Mouse (Mus musculus) erythroid progenitor cell, adult 5-6 weeks (primary cell): ENCODE results near the gene Btg2. TPM values are rescaled to one million over a fixed set of nuclear protein-coding genes. Genes with fewer than 3 reads are reported as not detected.
A peak's percentile ranks its signal among the peaks of the same experiment; 100 is the strongest.

Source experiments
- ATAC-seq: replicated peaks from 2 replicates; pipeline ENCODE4 v1.8.0; 2016; ENCODE audit warnings: moderate number of reproducible peaks, mild to moderate bottlenecking, moderate TSS enrichment, inconsistent platforms; ENCODE audit not compliant: poor library complexity, low FRiP score, severe bottlenecking
- total RNA-seq, 2 experiments: library from RNA; stranded (forward) in 1 of 2; stranded (reverse) in 1 of 2; fragments of 150-400 nt in 1 of 2; fragments of 186-747, 209-891 nt in 1 of 2; gene quantifications; 2 replicates each; pipeline versions ENCODE4 v1.2.3 to v1.2.4; 2015 to 2017; ENCODE audit warnings: low replicate concordance in 2 of 2

The Btg2 gene
- total RNA-seq, 2 experiments from 2014 or later: 184 to 261 TPM

DNA sequence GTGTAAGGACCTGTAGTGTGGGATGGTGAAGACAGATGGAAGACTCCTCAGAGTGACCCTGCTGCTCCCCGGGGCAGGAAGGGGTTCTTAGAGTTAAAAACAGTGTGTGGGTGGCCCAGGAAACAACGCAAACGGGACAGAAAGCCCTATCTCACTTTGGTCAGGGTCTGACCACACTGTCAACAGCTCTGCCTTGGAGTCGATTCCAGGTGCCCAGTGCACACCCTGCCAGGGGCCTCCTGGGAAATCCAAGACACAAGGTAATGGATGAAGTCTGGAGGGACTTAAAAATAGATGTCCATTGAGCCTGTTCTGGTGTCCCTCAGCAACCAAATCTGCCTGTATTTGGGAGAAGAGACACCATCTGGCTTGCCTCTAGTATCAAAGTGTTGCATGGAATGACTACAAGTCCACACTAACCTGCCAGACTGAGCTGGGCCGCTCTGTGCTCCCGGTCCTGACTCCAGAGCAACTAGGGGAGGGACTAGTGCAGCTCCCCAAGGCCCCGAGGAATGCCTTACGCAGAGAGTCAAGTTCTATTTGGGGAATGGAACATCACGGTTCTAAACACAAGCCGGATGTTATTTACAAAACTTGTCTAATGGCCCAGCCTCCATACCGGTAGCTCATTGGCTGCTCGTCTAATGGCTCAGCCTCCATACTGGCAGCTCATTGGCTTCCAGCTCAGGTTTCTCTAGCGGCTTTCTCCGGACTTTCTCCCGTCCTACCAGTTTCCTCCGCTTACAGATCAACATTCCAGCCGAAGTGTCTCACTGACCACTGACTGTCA, 20.0 kb upstream of the Btg2 start:
- ATAC-seq: peak; percentile 88

DNA sequence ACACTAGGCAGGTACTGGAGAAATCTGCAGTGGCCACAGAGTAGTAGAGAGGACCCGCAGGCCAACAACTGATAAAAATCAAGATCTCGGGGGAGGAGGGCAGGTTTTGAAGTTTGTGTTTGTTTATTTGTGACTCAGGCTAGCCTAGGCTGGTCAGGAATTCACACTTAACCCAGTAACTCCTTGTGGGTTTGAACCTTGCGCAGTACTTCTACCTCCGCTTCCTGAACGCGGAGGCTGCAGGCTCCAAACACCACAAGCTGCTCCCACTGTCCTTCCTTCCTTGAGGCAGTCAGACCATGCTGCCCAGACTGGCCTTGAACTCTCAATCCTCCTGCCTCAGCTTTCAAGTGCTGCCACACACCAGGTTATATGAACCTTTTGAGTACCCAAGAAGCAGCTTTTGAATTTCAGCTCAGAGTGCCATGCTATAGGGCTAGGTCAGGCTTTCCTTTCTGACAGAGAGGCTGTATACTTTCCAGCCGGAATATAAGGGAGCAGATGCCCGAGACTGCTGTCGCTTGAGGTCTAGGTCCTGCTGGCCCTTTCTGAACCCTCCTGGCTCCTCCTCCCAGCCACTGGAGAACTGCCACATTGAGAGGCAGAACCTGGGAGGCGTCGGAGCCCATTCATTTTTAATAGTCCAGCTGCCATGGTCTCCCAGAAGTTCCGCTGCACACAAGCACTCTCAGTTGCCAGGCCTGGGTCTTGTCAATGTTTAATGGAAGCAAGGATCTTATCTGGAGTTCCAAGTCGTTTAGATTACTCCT, 19.2 kb upstream of the Btg2 start:
- ATAC-seq: peak; percentile 8; the same call in 1 of the 2 replicates

- ATAC-seq: no peak
Observed at GRCm38 (mm10) chr1:134097080-134097855, 18.3 kb upstream of the Btg2 start.

- no peak for ATAC-seq
Observed at GRCm38 (mm10) chr1:134096264-134096934, 17.5 kb upstream of the Btg2 start.

- ATAC-seq: no peak
Observed at GRCm38 (mm10) chr1:134095721-134096120, 16.8 kb upstream of the Btg2 start.

- no peak for ATAC-seq
Observed at GRCm38 (mm10) chr1:134095033-134095612, 16.2 kb upstream of the Btg2 start.

DNA sequence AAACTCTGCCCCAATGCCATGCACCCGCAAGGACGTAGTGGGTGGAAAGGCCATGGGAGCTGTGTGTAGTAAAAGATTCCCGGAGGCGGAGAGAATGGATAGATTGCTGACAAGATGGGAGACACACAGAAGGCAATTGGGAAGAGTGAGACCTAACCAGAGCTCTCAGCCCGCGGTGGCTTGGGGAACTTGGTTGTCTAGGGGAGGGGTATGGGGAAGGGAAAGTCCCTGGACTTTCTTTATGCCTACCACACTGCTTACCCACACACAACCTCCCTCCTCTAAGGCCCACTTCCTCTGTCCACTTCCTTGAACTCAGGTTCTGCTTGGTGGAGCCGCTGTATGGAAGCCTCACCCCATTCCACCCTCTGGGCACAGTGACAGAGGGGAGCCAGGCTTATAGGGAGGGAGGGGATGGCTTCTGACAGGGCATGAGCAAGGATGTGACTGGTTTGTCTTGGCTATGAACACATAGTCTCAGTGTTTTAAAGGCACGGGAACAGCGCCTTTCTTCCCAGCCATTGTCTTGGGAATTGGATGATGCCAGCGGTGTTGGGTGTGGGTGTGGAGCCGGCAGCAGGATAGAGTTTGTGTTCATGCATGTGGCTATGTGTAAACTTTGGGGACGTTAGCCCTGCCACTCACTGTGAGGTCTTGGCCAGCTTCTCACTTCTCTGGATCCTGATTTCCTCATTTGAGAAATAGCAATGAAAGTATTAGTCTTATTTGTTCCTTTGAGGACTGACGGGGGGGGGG, 15.0 kb upstream of the Btg2 start:
- no peak for ATAC-seq

DNA sequence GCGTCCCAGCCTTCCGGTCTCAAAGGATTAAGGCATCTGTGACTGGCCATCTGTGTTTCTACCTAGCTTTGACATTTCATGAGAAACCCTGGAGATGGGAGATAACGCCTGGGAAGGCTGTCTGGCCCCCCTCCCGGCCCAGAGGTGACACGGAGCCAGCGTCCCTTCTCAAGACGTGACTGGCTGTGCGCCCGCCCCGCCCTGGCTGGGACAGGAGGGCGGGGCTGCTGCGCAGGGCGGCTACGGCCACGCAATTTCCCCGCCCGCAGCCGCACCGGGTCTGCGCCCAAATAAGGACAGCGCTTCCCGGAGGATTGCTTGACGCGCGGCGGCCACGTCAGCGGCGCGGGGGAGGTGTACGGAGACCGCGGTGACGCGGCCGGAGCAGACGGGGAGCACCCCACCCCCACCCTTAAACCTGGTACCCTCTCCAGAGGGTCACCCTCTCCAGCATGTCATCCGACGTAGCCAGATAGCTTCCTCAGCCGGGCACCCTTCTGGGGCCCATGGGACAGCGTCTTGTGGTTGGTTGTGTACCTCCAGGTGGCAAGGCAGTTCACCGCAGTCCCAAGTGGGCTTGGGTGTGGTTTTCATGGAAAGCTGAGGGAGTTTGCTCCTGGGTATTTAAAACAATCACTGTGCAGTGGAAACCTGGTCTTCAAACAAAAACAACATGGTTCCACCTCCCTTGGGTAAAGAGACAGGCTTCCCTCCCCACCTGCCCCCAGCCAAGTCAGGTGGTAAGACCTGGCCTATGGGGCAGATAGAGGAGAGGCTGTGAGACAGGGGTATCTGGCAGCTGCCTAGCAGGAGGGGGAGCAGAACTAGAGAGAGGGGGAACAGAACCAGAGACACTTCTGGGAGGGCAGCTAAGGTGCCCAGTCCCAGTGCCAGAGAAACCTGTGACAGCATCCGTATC, 14.2 kb upstream of the Btg2 start:
- peak; percentile 86 for ATAC-seq

DNA sequence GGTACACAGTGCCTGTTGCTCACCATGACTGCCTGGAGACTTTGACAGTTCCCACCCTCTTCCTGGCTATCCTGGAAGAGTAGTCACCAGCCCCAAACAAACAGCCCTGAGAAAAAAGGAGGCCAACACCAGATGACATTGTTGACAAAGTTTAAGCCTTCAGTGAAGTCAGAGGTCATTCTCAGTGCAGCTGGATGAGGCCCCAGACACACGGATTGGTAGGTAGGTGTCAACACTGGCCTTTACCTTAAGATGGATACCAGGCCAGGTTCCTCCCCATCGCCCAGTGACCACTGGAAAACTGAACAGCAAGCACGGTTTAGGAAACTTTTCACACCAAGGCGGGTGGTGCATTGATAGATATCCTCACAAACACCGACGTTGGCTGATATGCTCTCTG, 13.4 kb upstream of the Btg2 start:
- no peak for ATAC-seq

- no peak for ATAC-seq
Observed at GRCm38 (mm10) chr1:134091851-134092250, 12.9 kb upstream of the Btg2 start.

DNA sequence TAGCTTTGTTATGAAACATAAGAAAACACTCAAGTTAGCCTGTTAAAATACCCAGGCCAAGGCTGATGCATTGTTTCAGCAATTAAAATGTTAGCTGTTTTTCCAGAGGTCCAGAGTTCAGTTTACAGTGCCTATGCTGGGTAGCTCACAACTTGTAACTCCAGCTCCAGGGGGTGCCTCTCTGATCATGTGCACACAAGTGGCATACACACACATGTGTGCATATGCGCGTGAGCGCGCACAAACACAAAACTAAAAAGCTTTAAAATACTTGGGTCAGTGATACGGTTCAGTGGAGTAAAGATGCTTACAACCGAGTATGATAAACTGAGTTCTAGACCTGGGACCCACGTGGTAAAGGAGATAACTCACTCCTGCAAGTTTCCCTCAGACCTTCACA, 10.2 kb upstream of the Btg2 start:
- no peak for ATAC-seq

GRCm38 (mm10) chr1:134086811-134087398, 8.0 kb upstream of the Btg2 start:
- peak; percentile 62 for ATAC-seq

DNA sequence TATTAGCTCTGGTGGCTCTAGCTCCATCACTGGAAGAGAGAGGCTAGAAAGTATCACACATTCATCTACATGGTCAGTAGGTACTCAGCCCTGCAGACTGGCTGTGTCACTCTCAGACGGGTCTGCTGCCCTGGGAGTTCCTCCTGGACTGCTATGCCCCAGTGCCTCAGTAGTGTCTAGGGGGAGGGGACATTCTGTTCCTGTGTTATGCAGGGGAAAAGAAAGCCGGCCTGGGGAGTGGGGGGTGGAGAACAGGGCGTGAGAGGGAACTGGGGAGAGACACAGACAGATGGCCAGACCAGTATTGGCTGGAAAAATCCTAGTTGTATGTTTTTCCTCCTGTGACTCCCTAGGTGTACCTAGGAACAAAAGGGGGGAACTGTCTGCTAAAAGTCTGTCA, 7.1 kb upstream of the Btg2 start:
- ATAC-seq: no peak

- ATAC-seq: no peak
Observed at GRCm38 (mm10) chr1:134084128-134084527, 5.2 kb upstream of the Btg2 start.

- ATAC-seq: no peak
Observed at GRCm38 (mm10) chr1:134083676-134084075, 4.8 kb upstream of the Btg2 start.

GRCm38 (mm10) chr1:134082987-134083516, 4.1 kb upstream of the Btg2 start:
- ATAC-seq: peak; percentile 60

DNA sequence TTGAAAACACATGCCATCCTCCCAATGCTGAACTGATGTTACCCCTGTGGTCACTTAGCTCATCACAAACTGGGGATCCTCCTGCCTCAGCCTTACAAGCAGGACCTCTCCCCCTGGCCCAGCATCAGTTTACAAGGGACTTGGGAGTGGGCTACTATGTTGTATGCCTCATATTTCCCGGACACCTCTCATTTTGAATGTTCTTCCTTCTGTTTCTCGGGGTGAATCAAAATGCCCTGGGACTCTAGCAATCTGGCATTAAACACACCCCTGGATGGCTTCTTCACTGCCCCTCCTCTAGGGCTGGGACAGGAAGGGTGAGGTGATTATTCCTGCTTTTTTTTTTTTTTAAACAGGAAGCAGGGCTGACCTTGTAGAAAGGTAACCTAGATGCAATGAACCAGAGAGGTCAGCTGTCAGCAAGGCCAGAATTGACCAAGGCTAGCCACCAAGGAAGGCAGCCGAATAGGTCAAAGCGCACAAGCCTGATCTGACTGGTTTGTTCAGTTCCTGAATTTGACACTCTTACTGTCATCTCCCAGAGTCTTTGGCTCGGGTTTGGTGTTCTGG, 2.0 kb upstream of the Btg2 start:
- ATAC-seq: no peak
